Mouse (Mus musculus) hindbrain, embryonic 11.5 days (tissue): ENCODE results near the gene Inhbe. TPM values are rescaled to one million over a fixed set of nuclear protein-coding genes. Genes with fewer than 3 reads are reported as not detected.

ENCODE experiments used
- ATAC-seq: fragments of 200-750 bp; cut with Nextera tagmentation; 2 replicates; pipeline ENCODE4 v1.8.0; 2017; ENCODE audit warnings: mild to moderate bottlenecking, moderate TSS enrichment, moderate library complexity; ENCODE audit not compliant: low FRiP score
- DNase-seq: peaks from one replicate; pipeline ENCODE4 v3.0.0-alpha.2; 2015; ENCODE audit warnings: low spot score
- H3K27ac ChIP-seq: fragments of 300-500 bp; sonication (generic); 2 replicates; pipeline ENCODE4 v1.5.1; 2014; ENCODE audit warnings: mild to moderate bottlenecking, low read depth, low read length
- H3K27me3 ChIP-seq: fragments of 300-500 bp; sonication (generic); 2 replicates; pipeline ENCODE4 v1.6.1; 2014; ENCODE audit warnings: mild to moderate bottlenecking, low read length, moderate library complexity, mixed read lengths; ENCODE audit not compliant: control insufficient read depth, insufficient read depth
- H3K36me3 ChIP-seq: fragments of 300-500 bp; sonication (generic); 2 replicates; pipeline ENCODE4 v1.6.1; 2014; ENCODE audit warnings: mild to moderate bottlenecking, low read length, moderate library complexity, mixed read lengths; ENCODE audit not compliant: control insufficient read depth, insufficient read depth
- H3K4me1 ChIP-seq: fragments of 300-500 bp; sonication (generic); replicated peaks from 2 replicates; pipeline ENCODE4 v1.6.1; 2014; ENCODE audit warnings: low read length, mixed read lengths; ENCODE audit not compliant: control insufficient read depth, insufficient read depth
- H3K4me2 ChIP-seq: fragments of 300-500 bp; sonication (generic); replicated peaks from 2 replicates; pipeline ENCODE4 v1.6.1; 2014; ENCODE audit warnings: mild to moderate bottlenecking, low read depth, low read length
- H3K4me3 ChIP-seq: fragments of 300-500 bp; sonication (generic); 2 replicates; pipeline ENCODE4 v1.5.1; 2014; ENCODE audit warnings: low read depth, low read length
- H3K9ac ChIP-seq: fragments of 300-500 bp; sonication (generic); 2 replicates; pipeline ENCODE4 v1.6.1; 2014; ENCODE audit warnings: low read depth, low read length
- H3K9me3 ChIP-seq: fragments of 300-500 bp; sonication (generic); 2 replicates; pipeline ENCODE4 v1.6.1; 2016; ENCODE audit warnings: low read length; ENCODE audit not compliant: control insufficient read depth
- WGBS: fragments of 180-500 bp; shearing (Covaris S2); extraction: QIAGEN DNeasy Blood & Tissue Kit; methylation state at CpG from one replicate; pipeline ENCODE4 v1.1.7; 2014; 5-methylcytosine and 5-hydroxymethylcytosine counted together
- polyA plus RNA-seq: library from polyadenylated mRNA; unstranded; fragments of >200 nt; fragmentation: Nextera tagmentation; extraction: Ambion mirVana; gene quantifications from 2 replicates; pipeline ENCODE4 v1.2.1, GENCODE M21; 2014

Gene Inhbe
- polyA plus RNA-seq, 1 experiment from 2014 or later, result 0.05 TPM

DNA sequence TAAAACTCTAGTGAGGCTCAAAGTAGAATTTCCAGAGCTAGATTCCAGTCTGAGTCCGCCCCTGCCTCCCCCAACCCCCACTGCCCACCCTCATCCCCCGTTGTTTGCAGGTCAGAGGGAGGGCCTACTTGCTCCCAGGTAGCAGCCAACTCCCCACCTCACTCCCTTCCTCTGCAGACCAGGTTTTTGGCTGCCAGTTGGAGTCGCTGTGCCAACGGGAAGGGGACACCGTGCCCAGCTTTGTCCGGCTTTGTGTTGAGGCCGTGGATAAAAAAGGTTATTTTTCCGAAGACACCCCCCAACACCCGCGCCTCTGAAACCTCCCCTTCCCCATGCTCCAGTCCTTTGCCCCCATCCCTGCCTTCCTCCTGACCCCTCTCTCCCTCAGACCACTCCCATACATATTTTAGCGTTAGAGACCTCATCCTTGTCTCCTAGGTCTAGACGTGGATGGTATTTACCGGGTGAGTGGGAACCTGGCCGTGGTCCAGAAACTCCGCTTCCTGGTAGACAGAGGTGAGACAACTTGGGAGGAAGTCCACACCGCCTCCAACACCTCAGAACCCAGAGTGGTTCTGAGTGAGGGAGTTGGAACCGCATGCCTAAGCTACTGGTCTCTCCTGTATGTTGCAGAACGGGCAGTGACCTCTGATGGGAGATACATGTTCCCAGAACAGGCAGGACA is 26.6 kb downstream of the Inhbe start:
- no peak overlapping the region for H3K4me3 ChIP-seq
- H3K4me1 ChIP-seq, result peaks cover 9% of the 10 kb centered on the region
- H3K9me3 ChIP-seq, result no peaks in the 10 kb centered on the region
- DNase-seq, result peak; percentile 21
- no peak overlapping the region for H3K27ac ChIP-seq
- WGBS, result 53% methylated on average over 18 of the region's 18 CpGs
- H3K27me3 ChIP-seq, result peaks cover 54% of the 10 kb centered on the region
- H3K4me2 ChIP-seq, result no peak overlapping the region
- H3K9ac ChIP-seq, result no peak overlapping the region
- H3K36me3 ChIP-seq, result no peaks in the 10 kb centered on the region
- no peak for ATAC-seq

DNA sequence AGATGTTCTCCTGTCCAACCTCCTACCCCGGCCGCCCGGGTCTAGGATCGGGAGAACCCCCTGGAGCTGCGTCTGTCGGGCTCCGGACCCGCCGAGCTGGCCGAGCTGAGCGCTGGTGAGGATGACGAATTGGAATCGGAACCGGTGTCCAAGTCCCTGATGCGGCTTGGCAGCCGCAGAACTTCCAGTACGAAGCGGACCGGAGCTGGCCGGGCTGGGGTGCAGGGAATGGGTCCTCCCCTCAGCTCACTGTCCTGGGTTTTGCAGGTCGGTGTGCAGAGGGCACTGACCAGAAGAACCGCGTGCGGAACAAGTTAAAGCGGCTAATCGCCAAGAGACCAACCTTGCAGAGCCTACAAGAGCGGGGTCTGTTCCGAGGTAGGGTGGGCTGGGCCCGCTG is 27.4 kb downstream of the Inhbe start:
- WGBS, result 6% methylated on average over 29 of the region's 29 CpGs
- H3K27me3 ChIP-seq, result peaks cover 54% of the 10 kb centered on the region
- H3K27ac ChIP-seq, result no peak overlapping the region
- no peaks in the 10 kb centered on the region for H3K9me3 ChIP-seq
- H3K4me3 ChIP-seq, result peak overlapping the region; percentile 33
- peaks cover 9% of the 10 kb centered on the region for H3K4me1 ChIP-seq
- no peaks in the 10 kb centered on the region for H3K36me3 ChIP-seq
- no peak for DNase-seq
- H3K4me2 ChIP-seq, result peak overlapping the region; percentile 52
- H3K9ac ChIP-seq, result 0 out of 2 replicates have a peak overlapping the region, but pooled peaks have one; percentile 31
- ATAC-seq, result no peak

- H3K36me3 ChIP-seq, result no peaks in the 10 kb centered on the region
- peak overlapping the region; percentile 52 for H3K4me2 ChIP-seq
- H3K9me3 ChIP-seq, result no peaks in the 10 kb centered on the region
- WGBS, result 1% methylated on average over 54 of the region's 54 CpGs
- H3K4me3 ChIP-seq, result peak overlapping the region; percentile 33
- ATAC-seq, result peak; percentile 37; the same call in 1 of the 2 replicates
- H3K27ac ChIP-seq, result no peak overlapping the region
- DNase-seq, result peak; percentile 66
- H3K4me1 ChIP-seq, result peaks cover 9% of the 10 kb centered on the region
- peaks cover 54% of the 10 kb centered on the region for H3K27me3 ChIP-seq
- H3K9ac ChIP-seq, result peak overlapping the region; percentile 31; the same call in 1 of the 2 replicates
These were observed 28.0 kb downstream of the Inhbe start for GRCm38 (mm10) chr10:127326017-127326801.

DNA sequence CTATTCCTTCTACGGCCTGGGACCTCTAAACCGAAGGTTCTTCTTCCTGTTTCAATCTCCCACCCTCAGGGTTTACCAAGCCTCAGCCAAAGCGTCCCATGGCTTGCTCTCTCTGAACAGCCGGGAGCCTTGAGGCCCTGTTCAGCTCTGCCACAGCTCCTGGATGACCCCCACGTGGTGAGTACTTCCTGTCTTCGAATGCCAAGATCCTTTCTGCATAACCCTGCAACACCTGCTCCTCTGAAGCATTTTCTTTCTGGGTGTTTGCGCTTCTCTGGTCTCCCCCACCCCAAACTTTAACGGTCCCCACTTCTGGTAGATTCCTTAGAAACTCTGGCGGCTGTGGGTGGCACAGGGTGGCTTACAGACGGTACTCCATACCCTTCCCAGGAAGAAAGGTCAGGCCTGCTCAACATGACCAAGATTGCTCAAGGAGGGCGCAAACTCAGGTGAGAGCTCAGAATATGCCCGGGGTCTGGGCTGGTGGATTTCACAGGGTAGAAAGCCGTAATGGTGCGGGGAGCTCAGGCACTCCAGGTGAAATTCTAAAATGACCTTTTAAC is 28.7 kb downstream of the Inhbe start:
- Histone ChIP-seq H3K4me3 (peak overlapping the region; percentile 33), H3K36me3 (no peaks in the 10 kb centered on the region), H3K4me2 (no peak overlapping the region), H3K4me1 (peaks cover 9% of the 10 kb centered on the region), H3K27me3 (peaks cover 54% of the 10 kb centered on the region), H3K27ac (no peak overlapping the region), H3K9me3 (no peaks in the 10 kb centered on the region), H3K9ac (no peak overlapping the region)
- DNase-seq, result peak; percentile 19
- no peak for ATAC-seq
- WGBS, result 28% methylated on average over 14 of the region's 14 CpGs

DNA sequence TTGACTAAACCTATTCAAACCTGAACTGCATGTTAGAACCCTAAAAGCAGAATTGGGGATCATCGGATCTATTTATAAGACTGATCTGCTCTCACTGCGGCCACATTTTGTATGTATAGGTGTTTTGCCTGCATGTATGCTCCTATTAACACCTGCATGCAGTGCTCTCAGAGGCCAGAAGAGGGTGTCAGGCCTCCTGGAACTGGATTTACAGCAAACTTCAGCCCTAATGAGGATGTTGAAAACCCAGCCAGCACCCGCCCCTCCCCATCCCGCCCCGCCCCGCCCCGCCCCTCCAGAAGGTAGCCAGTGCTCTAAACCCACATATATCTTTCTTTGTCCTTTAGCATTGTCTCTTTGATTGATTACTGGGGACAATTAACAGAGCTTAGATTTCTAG is 29.7 kb downstream of the Inhbe start:
- H3K9me3 ChIP-seq, result no peaks in the 10 kb centered on the region
- H3K9ac ChIP-seq, result no peak overlapping the region
- WGBS, result 10% methylated on average over 7 of the region's 7 CpGs
- H3K4me3 ChIP-seq, result no peak overlapping the region
- H3K4me1 ChIP-seq, result peaks cover 9% of the 10 kb centered on the region
- no peak overlapping the region for H3K4me2 ChIP-seq
- DNase-seq (peak; percentile 60), ATAC-seq (no peak)
- H3K27me3 ChIP-seq, result peaks cover 53% of the 10 kb centered on the region
- H3K27ac ChIP-seq, result no peak overlapping the region
- H3K36me3 ChIP-seq, result no peaks in the 10 kb centered on the region

DNA sequence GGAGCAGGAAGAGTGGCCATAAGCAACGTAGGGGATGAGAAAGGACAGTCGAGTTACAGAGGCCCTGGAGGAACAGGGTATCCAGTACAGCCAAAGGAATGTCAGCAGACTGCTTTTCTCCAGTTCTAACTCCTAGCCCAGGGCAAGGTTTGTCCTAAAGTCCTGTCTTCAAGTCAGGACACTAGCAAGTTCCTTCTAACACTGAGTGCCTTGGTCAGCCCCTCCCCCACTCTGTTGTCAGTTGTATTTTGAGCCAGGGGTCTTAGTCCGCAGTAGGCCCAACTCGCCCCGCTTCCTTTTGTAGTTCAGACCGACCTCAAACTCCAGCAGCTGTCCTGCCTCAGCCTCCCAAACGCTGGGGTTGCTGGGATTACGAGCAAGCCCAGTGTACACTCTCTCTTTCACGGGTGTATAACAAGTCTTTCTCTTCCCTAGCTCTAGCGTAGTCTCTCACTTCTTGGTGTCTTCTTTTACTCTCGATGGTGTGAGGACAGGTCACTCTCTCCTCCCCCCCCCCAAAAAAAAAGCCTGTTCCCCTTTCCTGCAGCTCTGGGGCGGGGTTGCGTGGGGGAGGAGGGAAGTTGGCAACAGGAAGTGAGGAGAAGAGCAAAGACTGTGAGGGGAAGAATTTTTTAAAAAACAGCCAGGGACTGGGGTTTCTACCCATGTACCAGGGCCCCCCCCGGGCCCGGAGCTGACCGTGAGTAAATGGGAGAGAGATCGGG is 30.9 kb downstream of the Inhbe start:
- no peak overlapping the region for H3K9ac ChIP-seq
- no peaks in the 10 kb centered on the region for H3K36me3 ChIP-seq
- no peak for DNase-seq
- peaks cover 45% of the 10 kb centered on the region for H3K27me3 ChIP-seq
- no peaks in the 10 kb centered on the region for H3K9me3 ChIP-seq
- H3K4me1 ChIP-seq, result peaks cover 9% of the 10 kb centered on the region
- no peak overlapping the region for H3K4me3 ChIP-seq
- no peak overlapping the region for H3K27ac ChIP-seq
- 76% methylated on average over 17 of the region's 17 CpGs for WGBS
- no peak for ATAC-seq
- H3K4me2 ChIP-seq, result no peak overlapping the region

- no peak overlapping the region for H3K4me2 ChIP-seq
- ATAC-seq (no peak), DNase-seq (no peak)
- H3K4me1 ChIP-seq, result peaks cover 9% of the 10 kb centered on the region
- H3K27me3 ChIP-seq, result peaks cover 39% of the 10 kb centered on the region
- no peaks in the 10 kb centered on the region for H3K36me3 ChIP-seq
- H3K9ac ChIP-seq, result no peak overlapping the region
- no peak overlapping the region for H3K4me3 ChIP-seq
- WGBS, result 78% methylated on average over 4 of the region's 4 CpGs
- no peak overlapping the region for H3K27ac ChIP-seq
- no peaks in the 10 kb centered on the region for H3K9me3 ChIP-seq
These were observed 31.5 kb downstream of the Inhbe start for GRCm38 (mm10) chr10:127322669-127323068.

DNA sequence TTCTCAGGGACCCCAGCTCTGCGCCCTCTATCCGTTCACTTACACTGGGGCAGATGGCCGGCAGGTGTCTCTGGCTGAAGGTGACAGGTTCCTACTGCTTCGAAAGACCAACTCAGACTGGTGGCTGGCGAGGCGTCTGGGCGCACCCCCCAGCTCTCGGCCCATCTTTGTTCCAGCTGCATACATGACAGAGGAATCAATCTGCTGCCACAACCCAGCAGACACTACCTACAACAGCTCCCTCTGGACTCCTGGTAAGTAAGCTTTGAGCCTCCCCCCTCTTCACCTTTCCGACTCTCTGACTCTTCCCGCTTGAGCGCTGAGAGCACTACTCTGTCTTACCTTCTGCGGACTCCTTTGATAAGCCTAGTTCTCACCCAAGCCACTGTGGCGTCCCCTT is 32.0 kb downstream of the Inhbe start:
- DNase-seq (no peak), ATAC-seq (no peak)
- Histone ChIP-seq H3K36me3 (no peaks in the 10 kb centered on the region), H3K4me1 (peaks cover 9% of the 10 kb centered on the region), H3K9me3 (no peaks in the 10 kb centered on the region), H3K27ac (no peak overlapping the region), H3K9ac (no peak overlapping the region), H3K4me2 (no peak overlapping the region), H3K27me3 (peaks cover 34% of the 10 kb centered on the region), H3K4me3 (no peak overlapping the region)
- WGBS, result 67% methylated on average over 13 of the region's 13 CpGs
